In genomic region chr15:61503436-61503835, GRCm38 (mm10) we compare ENCODE assay signal across 13 mouse cellular contexts.
A peak's percentile ranks its signal among the peaks of the same experiment; 100 is the strongest.
DNase-seq lines count a peak whose midpoint lies in the region; ATAC-seq and TF ChIP-seq lines count a peak whose summit lies in the region.
"Had no signal": no experiment of that assay in that cellular context is flagged by ENCODE, and none has a peak within 500 bp of the region (broad histone marks: within the 10 kb centered on the region; RNA-seq: fewer than 3 reads in every experiment).

No protein-coding gene starts in this region.

- H3K4me3 ChIP-seq in kidney, adult 2 months (ENCODE audit: insufficient read depth, low read depth, low read length) = no peak overlapping the region
- H3K4me3 ChIP-seq in stomach, postnatal 0 days (ENCODE audit: low read depth, low read length) = no peak overlapping the region
- H3K4me3 ChIP-seq: forebrain, embryonic 13.5 days; heart, embryonic 10.5 days; limb, embryonic 12.5 days had no signal

- H3K9ac ChIP-seq in stomach, postnatal 0 days (ENCODE audit: low read length) = no peak overlapping the region
- H3K9ac ChIP-seq: forebrain, embryonic 13.5 days; limb, embryonic 12.5 days had no signal

- no peak for TF ChIP-seq CTCF in kidney, adult 2 months (conservative IDR thresholded peaks at IDR 0.05; ENCODE audit: insufficient read depth, insufficient read length, low read depth, low read length)
- TF ChIP-seq CTCF in brain, embryonic 14.5 days (IDR thresholded peaks at IDR 0.05; ENCODE audit: borderline replicate concordance, extremely low read depth, insufficient read depth, insufficient read length) = no peak
- no peak for TF ChIP-seq CTCF in stomach, postnatal 0 days (IDR thresholded peaks at IDR 0.05; ENCODE audit: low read depth)

- DNase-seq in kidney, adult 2 months = peak; percentile 13
- DNase-seq in kidney, adult 18-20 months = no peak
- peak; percentile 5 for DNase-seq in right cerebral cortex, postnatal 14 days
- DNase-seq in right cerebral cortex, postnatal 25 days = no peak
- DNase-seq in brain, embryonic 14.5 days (ENCODE audit: low read depth) = peak; percentile 64
- DNase-seq in stomach, postnatal 0 days (ENCODE audit: low spot score) = peak; percentile 37
- DNase-seq in heart, adult 9 months (ENCODE audit: low spot score in 2 of 2) = no peak
- DNase-seq in heart, postnatal 25 days (ENCODE audit: low spot score) = no peak
- DNase-seq: thymus, adult 18-20 months had no signal

- no peak for TF ChIP-seq POLR2A in kidney, adult 2 months (IDR thresholded peaks at IDR 0.05; ENCODE audit: low read depth, low read length)
- no peak for TF ChIP-seq POLR2A in brain, embryonic 14.5 days (IDR thresholded peaks at IDR 0.05; ENCODE audit: borderline replicate concordance, extremely low read depth, insufficient read depth, insufficient read length, poor library complexity, severe bottlenecking)

- H3K36me3 ChIP-seq in kidney, adult 2 months (ENCODE audit: control insufficient read depth, insufficient read depth, low read length) = no peaks in the 10 kb centered on the region
- no peaks in the 10 kb centered on the region for H3K36me3 ChIP-seq in stomach, postnatal 0 days (ENCODE audit: control insufficient read depth, insufficient read depth, low read length)
- H3K36me3 ChIP-seq: heart, embryonic 10.5 days; limb, embryonic 12.5 days had no signal

- no peak for TF ChIP-seq EP300 in stomach, postnatal 0 days (optimal IDR thresholded peaks at IDR 0.05)

- no peaks in the 10 kb centered on the region for H3K4me1 ChIP-seq in kidney, adult 2 months (ENCODE audit: control insufficient read depth, insufficient read depth, low read length)
- no peaks in the 10 kb centered on the region for H3K4me1 ChIP-seq in stomach, postnatal 0 days (replicated peaks; ENCODE audit: control insufficient read depth, insufficient read depth)
- H3K4me1 ChIP-seq: heart, embryonic 10.5 days; limb, embryonic 12.5 days had no signal

- H3K27ac ChIP-seq in kidney, adult 2 months (ENCODE audit: insufficient read depth, low read depth, low read length) = no peak overlapping the region
- H3K27ac ChIP-seq in stomach, postnatal 0 days (replicated peaks) = no peak overlapping the region
- H3K27ac ChIP-seq: forebrain, embryonic 13.5 days; heart, embryonic 10.5 days; limb, embryonic 12.5 days; macrophage had no signal

- intact Hi-C loops in heart, postnatal 25 days (cut with DNase I) = no loop called here

- no peaks in the 10 kb centered on the region for H3K9me3 ChIP-seq in stomach, postnatal 0 days (ENCODE audit: control insufficient read depth, low read length)
- H3K9me3 ChIP-seq: forebrain, embryonic 13.5 days; heart, embryonic 10.5 days; limb, embryonic 12.5 days had no signal

- H3K4me2 ChIP-seq in stomach, postnatal 0 days (replicated peaks; ENCODE audit: low read depth) = no peak overlapping the region
- H3K4me2 ChIP-seq: forebrain, embryonic 13.5 days; limb, embryonic 12.5 days had no signal

- ATAC-seq in stomach, postnatal 0 days (ENCODE audit: low FRiP score, low TSS enrichment) = peak; percentile 49; the same call in 1 of the 2 replicates
- ATAC-seq: forebrain, embryonic 13.5 days had no signal

- no peaks in the 10 kb centered on the region; the same call in 1 of the 2 replicates for H3K27me3 ChIP-seq in kidney, adult 2 months (replicated peaks; ENCODE audit: control insufficient read depth, insufficient read depth, low read length)
- no peaks in the 10 kb centered on the region for H3K27me3 ChIP-seq in stomach, postnatal 0 days (ENCODE audit: control insufficient read depth, insufficient read depth, low read length)
- H3K27me3 ChIP-seq: forebrain, embryonic 13.5 days; limb, embryonic 12.5 days had no signal

- WGBS in kidney, adult 2 months = 46% methylated on average over 7 of the region's 7 CpGs
- 49% methylated on average over 7 of the region's 7 CpGs for WGBS in stomach, postnatal 0 days

Comparison
In these comparisons a context has a peak if more than half of its experiments do, and no peak if none do; other contexts are left out.
1. DNase-seq: peak in kidney, adult 2 months (single experiment), right cerebral cortex, postnatal 14 days (single experiment), brain, embryonic 14.5 days (single experiment) and stomach, postnatal 0 days (single experiment); none in kidney, adult 18-20 months (single experiment), right cerebral cortex, postnatal 25 days (single experiment), heart, adult 9 months (0 of 2) and heart, postnatal 25 days (single experiment).